Mouse (Mus musculus) midbrain, postnatal 0 days (tissue): ENCODE results near the gene Susd6. TPM values are rescaled to one million over a fixed set of nuclear protein-coding genes. Genes with fewer than 3 reads are reported as not detected.

Experiments
- ATAC-seq: fragments of 200-750 bp; cut with Nextera tagmentation; 2 replicates; pipeline ENCODE4 v1.8.0; 2017; ENCODE audit warnings: moderate number of reproducible peaks, mild to moderate bottlenecking, moderate TSS enrichment, moderate library complexity; ENCODE audit not compliant: low FRiP score
- DNase-seq: peaks from one replicate; pipeline ENCODE4 v3.0.0-alpha.2; 2015; ENCODE audit warnings: low spot score
- H3K27ac ChIP-seq: fragments of 300-500 bp; sonication (generic); 2 replicates; pipeline ENCODE4 v1.5.1; 2014; ENCODE audit warnings: low read depth, mild to moderate bottlenecking, low read length, mixed read lengths
- H3K27me3 ChIP-seq: fragments of 300-500 bp; sonication (generic); 2 replicates; pipeline ENCODE4 v1.6.1; 2014; ENCODE audit warnings: low read length, control low read depth, mixed read lengths; ENCODE audit not compliant: insufficient read depth
- H3K36me3 ChIP-seq: fragments of 300-500 bp; sonication (generic); 2 replicates; pipeline ENCODE4 v1.6.1; 2014; ENCODE audit warnings: low read length, control low read depth, mixed read lengths; ENCODE audit not compliant: insufficient read depth
- H3K4me1 ChIP-seq: fragments of 300-500 bp; sonication (generic); 2 replicates; pipeline ENCODE4 v1.6.1; 2014; ENCODE audit warnings: mild to moderate bottlenecking, control low read depth, antibody characterized with exemption, low read length, mixed read lengths; ENCODE audit not compliant: insufficient read depth
- H3K4me2 ChIP-seq: fragments of 300-500 bp; sonication (generic); 2 replicates; pipeline ENCODE4 v1.6.1; 2014; ENCODE audit warnings: low read depth, mild to moderate bottlenecking, low read length, mixed read lengths; ENCODE audit not compliant: poor library complexity, severe bottlenecking
- H3K4me3 ChIP-seq: fragments of 300-500 bp; sonication (generic); 2 replicates; pipeline ENCODE4 v1.5.1; 2014; ENCODE audit warnings: low read depth, mild to moderate bottlenecking, low read length, moderate library complexity
- H3K9ac ChIP-seq: fragments of 300-500 bp; sonication (generic); replicated peaks from 2 replicates; pipeline ENCODE4 v1.6.1; 2014; ENCODE audit warnings: mild to moderate bottlenecking, low read length, moderate library complexity, mixed read lengths; ENCODE audit not compliant: poor library complexity, severe bottlenecking
- H3K9me3 ChIP-seq: fragments of 300-500 bp; sonication (generic); 2 replicates; pipeline ENCODE4 v1.6.1; 2016; ENCODE audit warnings: low read length, control low read depth
- CTCF ChIP-seq: IDR thresholded peaks from 2 replicates; pipeline ENCODE4 v1.5.1; 2016; ENCODE audit warnings: antibody characterized with exemption, mild to moderate bottlenecking
- WGBS: fragments of 180-500 bp; shearing (Covaris S2); extraction: QIAGEN DNeasy Blood & Tissue Kit; methylation state at CpG from one replicate; pipeline ENCODE4 v1.1.7; 2014; 5-methylcytosine and 5-hydroxymethylcytosine counted together
- polyA plus RNA-seq: library from polyadenylated mRNA; unstranded; fragments of >200 nt; fragmentation: Nextera tagmentation; extraction: Ambion mirVana; gene quantifications from 2 replicates; pipeline ENCODE4 v1.2.1, GENCODE M21; 2015
- total RNA-seq: library from RNA; depleted of rRNA; stranded (reverse); fragments of >200 nt; gene quantifications from 2 replicates; pipeline ENCODE4 v1.2.3, GENCODE M21; 2014

The Susd6 gene
- total and polyA plus RNA-seq, 2 experiments from 2014 or later = 7.4 to 17.3 TPM

- no peaks in the 10 kb centered on the region for H3K27me3 ChIP-seq
- no peak for ATAC-seq
- peak overlapping the region; percentile 80 for H3K9ac ChIP-seq
- H3K4me2 ChIP-seq = peak overlapping the region; percentile 78
- peaks cover 18% of the 10 kb centered on the region; the same call in 1 of the 2 replicates for H3K9me3 ChIP-seq
- no peak for DNase-seq
- H3K36me3 ChIP-seq = peaks cover 35% of the 10 kb centered on the region
- peaks cover 8% of the 10 kb centered on the region for H3K4me1 ChIP-seq
- H3K27ac ChIP-seq = peak overlapping the region; percentile 93
- TF ChIP-seq CTCF = no peak
- H3K4me3 ChIP-seq = peak overlapping the region; percentile 47
- 40% methylated on average over 91 of the region's 92 CpGs for WGBS
These were observed 31.5 kb upstream of the Susd6 start for GRCm38 (mm10) chr12:80758559-80759386.

GRCm38 (mm10) chr12:80759387-80759712, 31.0 kb upstream of the Susd6 start:
- WGBS = 4% methylated on average over 13 of the region's 13 CpGs
- Histone ChIP-seq H3K27me3 (no peaks in the 10 kb centered on the region), H3K9ac (peak overlapping the region; percentile 80), H3K27ac (peak overlapping the region; percentile 93), H3K36me3 (peaks cover 35% of the 10 kb centered on the region), H3K4me2 (peak overlapping the region; percentile 78), H3K4me3 (peak overlapping the region; percentile 47), H3K9me3 (peaks cover 18% of the 10 kb centered on the region; the same call in 1 of the 2 replicates), H3K4me1 (peaks cover 8% of the 10 kb centered on the region)
- no peak for DNase-seq
- ATAC-seq = 0 out of 2 replicates have a peak, but pooled peaks have one; percentile 29
- TF ChIP-seq CTCF = no peak

- Histone ChIP-seq H3K27ac (peak overlapping the region; percentile 93), H3K36me3 (peaks cover 34% of the 10 kb centered on the region), H3K4me3 (peak overlapping the region; percentile 47), H3K9ac (peak overlapping the region; percentile 80), H3K9me3 (peaks cover 18% of the 10 kb centered on the region; the same call in 1 of the 2 replicates), H3K27me3 (no peaks in the 10 kb centered on the region), H3K4me2 (peak overlapping the region; percentile 78), H3K4me1 (peaks cover 8% of the 10 kb centered on the region)
- TF ChIP-seq CTCF = no peak
- under 1% methylated on average over 21 of the region's 22 CpGs for WGBS
- ATAC-seq (peak; percentile 35), DNase-seq (peak; percentile 82)
These were observed 30.5 kb upstream of the Susd6 start for GRCm38 (mm10) chr12:80759713-80760395.

GRCm38 (mm10) chr12:80760396-80760801, 29.9 kb upstream of the Susd6 start, which contains the start of gene Ccdc177:
Gene Ccdc177 (minus strand): TSS chr12:80760687.
- Histone ChIP-seq H3K36me3 (peaks cover 30% of the 10 kb centered on the region), H3K9me3 (peaks cover 18% of the 10 kb centered on the region; the same call in 1 of the 2 replicates), H3K4me3 (peak within 1 kb of the TSS; percentile 47), H3K27me3 (no peaks in the 10 kb centered on the region), H3K4me1 (peaks cover 8% of the 10 kb centered on the region), H3K9ac (peak within 1 kb of the TSS; percentile 80), H3K27ac (peak within 1 kb of the TSS; percentile 93), H3K4me2 (peak within 1 kb of the TSS; percentile 78)
- TF ChIP-seq CTCF = peak; percentile 99
- under 1% methylated on average over 24 of the region's 24 CpGs for WGBS
- ATAC-seq (peak; percentile 73), DNase-seq (peak; percentile 91)

- H3K9me3 ChIP-seq = peaks cover 6% of the 10 kb centered on the region; the same call in 1 of the 2 replicates
- H3K4me1 ChIP-seq = peaks cover 8% of the 10 kb centered on the region
- H3K4me2 ChIP-seq = no peak overlapping the region
- peaks cover 7% of the 10 kb centered on the region for H3K36me3 ChIP-seq
- WGBS = 89% methylated on average over 5 of the region's 5 CpGs
- H3K27ac ChIP-seq = no peak overlapping the region
- no peak for ATAC-seq
- no peaks in the 10 kb centered on the region for H3K27me3 ChIP-seq
- DNase-seq = no peak
- H3K4me3 ChIP-seq = no peak overlapping the region
- no peak overlapping the region for H3K9ac ChIP-seq
- no peak for TF ChIP-seq CTCF
These were observed 27.3 kb upstream of the Susd6 start for GRCm38 (mm10) chr12:80762982-80763381.
